Mouse (Mus musculus): Measurements from ENCODE around the gene Acss2.

The Acss2 gene

DNA sequence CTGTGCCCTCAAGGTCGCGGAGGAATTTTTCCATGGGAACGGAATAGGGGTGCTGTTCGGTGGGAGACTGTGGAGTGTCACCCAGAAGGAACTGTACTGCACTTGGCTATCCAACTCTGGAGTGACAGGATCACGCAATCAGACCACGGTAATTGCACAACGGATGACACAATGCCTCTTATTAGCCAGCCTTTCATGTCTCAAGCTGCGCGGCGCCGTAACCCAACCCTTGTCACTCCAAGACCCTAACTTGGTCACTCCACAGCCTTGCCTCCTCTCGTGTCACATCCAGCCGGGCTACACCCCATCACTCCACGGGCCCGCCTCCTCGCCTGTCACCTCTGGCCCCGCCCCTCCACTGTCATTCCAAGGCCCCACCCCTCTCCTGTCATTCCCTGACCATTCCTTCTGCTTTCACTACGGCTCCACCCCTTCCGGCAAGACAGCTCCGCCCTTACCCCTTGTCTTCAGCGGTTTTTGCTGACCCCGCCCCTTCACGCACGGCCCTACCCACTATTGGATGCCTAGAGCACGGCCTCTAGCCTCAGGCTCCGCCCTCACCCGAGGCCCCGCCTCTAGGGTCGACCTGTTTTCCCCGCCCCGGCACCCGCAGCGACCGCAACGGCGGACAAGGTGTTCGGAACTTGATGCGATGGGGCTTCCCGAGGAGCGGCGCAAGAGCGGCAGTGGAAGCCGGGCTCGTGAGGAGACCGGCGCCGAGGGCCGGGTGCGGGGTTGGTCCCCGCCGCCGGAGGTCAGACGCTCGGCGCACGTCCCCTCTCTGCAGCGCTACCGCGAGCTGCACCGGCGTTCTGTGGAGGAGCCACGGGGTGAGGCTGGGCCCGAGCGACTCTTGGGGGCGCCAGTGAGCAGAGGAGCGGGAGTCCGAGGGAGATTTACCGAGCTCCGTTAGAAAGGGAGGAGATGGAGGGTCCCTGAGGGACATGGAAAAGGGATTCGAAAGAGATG lies at the start of gene Acss2, which contains the start of gene Ggt7:
TSS of gene Acss2 (plus strand) at position 494 of the 969 bp plus-strand sequence.
TSS of gene Ggt7 (minus strand) at position 783 of the 969 bp plus-strand sequence.
- DNase-seq (ENCODE audit: low read depth, low spot score) = peak; percentile 96

DNA sequence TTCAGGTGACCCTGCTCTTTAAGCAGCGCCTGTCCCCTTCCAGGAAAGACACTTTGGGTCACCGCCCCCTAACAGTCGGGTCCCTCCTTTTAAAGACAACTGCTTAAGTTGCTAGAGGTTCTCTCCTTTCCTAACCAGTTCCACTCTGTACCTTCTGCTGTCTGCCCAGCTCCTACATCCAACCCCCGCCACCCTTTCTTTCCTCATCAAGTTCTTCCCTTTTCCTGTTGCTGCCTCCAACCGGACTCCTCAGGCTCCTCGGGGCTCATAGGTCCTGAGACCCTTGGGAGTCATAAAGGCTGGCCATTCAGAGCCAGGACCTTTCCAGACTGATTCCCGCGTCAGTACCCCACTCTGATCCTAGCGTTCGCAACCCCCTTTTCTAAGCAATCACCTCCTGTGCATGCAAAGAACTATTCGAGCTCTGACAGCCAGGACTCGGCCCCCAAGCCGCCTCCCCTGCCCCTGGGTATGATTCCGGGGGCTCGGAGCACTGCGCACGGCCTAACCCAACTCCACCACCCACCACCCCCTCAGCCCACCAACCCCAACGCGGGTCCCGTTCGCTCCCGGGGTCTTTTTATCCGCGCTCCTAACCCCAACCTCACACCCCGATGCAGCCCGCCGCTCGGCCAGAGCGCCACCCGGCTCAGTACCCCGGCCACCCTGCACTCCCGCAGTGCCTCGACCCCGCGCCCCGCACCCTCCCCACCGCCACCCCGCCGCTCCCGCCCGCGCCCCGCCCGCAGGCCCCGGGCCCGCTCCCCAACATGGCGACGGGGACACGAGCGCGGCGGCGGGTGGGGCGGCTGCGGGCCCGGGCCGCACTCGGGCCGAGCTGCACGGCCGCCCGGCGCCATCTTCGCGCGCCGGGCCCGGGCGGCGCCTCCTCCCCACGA lies 44.8 kb upstream of the Acss2 start:
- no peak for DNase-seq (ENCODE audit: low read depth, low spot score)

DNA sequence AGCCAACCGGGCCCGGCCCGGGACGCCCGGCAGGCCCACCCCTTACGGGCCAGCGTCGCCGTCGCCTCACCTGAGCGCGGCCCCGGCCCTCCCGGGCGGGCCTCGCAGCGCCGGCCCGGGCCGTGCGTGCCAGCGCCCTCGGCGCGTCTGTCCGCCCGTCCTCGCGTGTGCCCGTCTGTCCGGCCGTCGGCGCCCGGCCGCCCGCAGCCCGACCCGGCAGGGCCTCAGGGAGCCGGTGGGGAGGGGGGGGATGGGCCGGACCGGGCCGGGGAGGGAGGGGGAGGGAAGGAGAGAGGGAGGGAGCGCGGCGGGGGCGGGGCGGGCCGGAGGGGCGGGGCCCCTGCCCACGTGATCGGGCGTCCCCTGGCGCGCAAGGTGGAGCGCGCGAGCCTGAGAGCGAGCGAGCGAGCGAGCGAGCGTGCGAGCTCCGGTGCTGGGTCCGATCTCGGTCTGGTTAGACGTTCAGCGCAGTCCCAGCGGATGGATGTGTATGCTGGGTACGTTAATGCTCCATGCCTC lies 44.1 kb upstream of the Acss2 start, which contains the start of gene Ncoa6:
TSS of gene Ncoa6 (minus strand) at position 325 of the 519 bp plus-strand sequence.
- DNase-seq (ENCODE audit: low read depth, low spot score) = peak; percentile 72

DNA sequence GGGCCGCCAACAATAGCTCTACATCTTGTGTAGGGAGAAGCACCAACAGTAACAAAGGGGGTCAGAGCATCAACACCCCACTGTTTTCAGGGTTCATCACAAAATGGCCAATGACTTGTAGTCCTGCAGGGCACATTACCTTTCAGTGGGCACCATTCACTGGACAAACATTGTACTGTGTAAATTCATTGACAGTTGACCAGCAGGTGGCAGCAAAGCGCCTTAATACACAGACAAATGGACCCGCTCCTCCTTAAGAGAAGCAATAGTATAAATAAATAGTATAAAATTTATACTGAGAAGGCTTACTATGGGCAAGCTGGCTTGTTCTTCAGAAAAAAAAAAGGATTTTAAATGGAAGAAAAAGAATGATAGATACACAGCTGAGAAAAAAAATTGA lies 35.7 kb upstream of the Acss2 start:
- peak; percentile 60 for DNase-seq (ENCODE audit: low read depth, low spot score)

DNA sequence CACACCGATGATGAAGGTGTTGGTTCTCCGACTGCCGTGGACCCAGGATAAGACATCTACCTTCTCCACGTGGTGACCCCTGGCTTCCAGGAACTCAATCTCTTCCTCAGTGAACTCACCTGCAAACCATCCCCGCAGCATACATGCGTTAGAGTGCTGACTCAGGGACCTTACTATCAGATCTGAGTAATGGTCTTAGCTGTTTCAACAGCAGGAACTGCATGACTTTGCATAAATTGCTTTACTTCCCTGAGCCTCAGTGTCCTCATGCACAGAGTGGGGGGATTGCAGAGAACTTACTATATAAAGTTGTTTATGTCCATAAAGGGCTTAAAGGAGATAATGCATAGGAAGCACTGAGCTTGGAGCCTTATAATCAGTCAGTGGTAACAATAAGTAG lies 26.8 kb upstream of the Acss2 start:
- DNase-seq (ENCODE audit: low read depth, low spot score) = no peak

DNA sequence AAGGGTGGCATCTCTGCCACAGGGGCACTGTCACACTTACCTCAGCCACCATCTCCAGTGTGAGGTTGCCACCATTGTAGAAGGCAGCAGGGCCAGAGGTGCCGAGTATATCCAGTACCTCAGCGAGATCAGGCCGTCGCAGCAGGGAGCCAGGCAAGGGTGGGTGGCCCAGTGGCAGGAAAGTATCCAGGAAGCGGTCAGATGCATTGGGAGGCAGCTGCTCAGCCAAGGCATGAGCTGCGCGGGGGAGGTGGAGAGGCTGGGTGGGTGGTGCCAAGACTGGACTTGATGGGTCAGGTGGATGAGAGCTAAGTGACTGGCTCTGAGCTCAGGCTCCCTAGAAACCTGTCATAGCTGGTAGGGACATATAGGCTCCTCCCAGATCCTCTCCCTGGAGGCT lies 15.2 kb upstream of the Acss2 start:
- DNase-seq (ENCODE audit: low read depth, low spot score) = no peak

DNA sequence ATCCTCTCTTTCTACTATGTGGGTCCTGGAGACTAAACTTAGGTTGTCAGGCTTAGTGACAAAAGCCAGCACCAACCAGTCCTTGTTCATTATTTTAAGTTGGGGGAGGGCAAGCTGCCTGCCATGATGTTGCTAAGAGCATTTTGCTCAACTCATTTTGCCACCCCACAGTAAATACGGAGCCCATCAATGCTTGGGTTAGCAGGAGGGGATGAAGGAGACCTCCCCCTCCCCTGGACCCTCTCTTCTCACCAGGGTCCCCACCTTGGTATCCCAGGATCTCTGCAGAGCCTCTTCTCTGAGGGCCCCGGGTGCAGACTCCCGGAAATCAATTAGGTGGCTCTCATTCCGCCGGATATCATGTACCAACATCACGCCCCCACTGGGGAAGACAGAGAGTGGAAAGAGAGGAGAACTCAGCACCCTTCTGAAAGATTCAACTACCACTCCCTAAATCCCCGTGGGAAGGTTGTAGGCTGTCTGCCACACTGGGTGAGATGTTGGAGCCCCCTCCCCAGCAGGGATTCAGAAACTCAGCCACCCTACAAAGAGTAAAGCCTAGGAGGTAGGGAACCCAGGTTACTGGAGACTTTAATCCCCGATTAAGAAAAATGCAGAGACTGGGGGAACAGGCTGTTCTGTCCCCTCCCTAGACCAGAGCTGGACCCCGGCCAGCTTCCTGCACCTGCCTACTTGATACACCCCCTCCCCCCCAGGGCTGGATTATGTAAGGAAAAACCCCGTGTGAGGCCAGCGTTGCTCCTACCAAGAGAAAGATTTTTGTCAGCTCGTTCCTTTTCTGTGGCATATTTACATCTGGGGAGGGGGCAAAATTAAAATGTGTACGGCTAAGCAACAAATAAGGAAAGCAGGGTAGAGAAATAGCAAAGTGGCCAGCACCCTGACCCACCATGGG lies 13.1 kb upstream of the Acss2 start:
- no peak for DNase-seq (ENCODE audit: low read depth, low spot score)

DNA sequence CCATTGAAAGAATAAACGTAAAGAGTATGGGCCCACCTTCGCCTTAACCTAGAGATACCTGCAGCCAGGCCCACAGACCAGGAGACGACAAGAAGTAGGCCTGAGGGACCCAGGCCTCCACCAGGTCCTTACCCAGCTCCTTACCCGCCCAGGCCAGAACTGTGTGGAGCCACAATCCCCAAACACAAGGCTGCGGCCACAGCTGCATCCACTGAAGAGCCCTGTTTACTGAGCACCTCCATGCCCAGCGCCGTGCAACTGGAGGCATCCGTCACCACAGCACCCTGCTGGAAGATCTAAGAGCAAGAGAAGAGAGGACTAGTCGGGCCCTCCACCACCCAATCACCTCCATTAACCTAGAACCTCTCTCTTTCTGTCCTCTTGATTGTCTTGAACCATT lies 11.9 kb upstream of the Acss2 start:
- DNase-seq (ENCODE audit: low read depth, low spot score) = no peak

DNA sequence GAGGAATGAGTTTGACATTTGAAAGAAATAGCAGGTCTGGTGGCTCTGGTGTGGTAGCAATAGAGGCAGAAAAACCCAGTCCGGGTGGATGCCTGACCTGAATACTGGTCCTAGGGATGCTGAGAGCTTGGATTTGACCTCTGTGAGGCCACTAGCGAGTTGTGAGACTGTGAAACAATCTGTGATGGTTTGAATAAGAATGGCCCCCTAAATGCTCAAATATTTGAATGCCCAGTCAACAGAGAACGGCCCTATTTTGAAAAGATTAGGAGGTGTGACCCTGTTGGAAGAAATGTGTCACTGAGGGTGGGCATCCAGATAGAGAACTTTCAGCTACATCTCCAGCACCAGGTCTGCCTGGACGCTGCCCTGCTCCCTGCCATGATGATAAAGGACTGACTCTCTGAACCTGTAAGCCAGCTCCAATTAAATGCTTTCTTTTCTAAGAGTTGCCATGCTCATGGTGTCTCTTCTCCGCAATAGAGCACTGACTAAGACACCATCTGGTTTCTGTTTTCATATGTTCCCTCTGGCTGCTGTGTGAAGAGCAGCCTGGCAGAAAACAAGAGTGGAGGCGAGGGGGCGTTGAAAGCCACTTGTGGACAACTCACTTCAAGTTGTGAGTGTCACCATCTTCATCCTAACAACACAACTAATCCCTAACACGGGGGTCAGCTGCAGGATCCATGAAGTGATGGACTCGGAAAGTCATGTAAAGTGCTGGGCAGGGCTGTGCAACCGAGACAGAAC lies 9.9 kb upstream of the Acss2 start:
- DNase-seq (ENCODE audit: low read depth, low spot score) = no peak

DNA sequence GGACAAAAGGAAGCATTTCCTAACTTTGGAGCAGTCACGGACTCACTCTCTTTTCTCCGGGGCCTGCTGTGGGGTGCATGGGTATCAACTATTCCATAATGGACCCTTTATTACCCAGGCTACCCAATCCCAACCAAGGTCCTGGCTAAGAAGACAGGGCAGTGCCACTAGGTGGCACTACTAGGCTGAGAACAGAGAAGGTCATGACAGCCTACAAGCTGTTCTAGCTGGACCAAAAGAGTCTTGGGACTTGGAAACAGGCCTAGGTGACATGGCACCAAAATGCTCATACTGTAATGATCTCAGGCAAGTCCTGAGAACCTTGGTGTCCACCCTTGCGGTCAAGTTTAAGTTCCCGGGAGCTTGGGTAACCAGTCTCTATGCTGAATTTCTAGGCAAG lies 5.3 kb upstream of the Acss2 start:
- no peak for DNase-seq (ENCODE audit: low read depth, low spot score)

DNA sequence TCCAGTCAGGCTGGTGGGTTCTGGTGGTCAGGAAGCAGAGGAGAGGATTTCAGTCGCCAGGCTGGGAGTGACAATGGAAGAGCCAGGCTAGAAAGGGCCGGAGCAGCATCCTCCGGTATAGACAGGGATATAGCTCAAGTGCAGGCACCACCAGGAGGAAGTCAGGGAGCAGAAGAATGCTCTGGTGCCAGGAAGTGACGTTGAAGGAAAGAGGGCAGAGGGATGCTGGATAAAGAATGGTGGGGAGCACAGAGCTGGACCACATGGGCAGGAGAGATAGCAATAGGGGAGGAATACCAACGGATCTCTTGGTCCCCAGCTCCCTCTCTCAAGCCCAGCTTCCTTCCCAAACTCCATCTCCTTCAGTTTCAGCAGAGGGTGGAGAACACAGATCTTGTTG lies 4.2 kb upstream of the Acss2 start:
- DNase-seq (ENCODE audit: low read depth, low spot score) = no peak

DNA sequence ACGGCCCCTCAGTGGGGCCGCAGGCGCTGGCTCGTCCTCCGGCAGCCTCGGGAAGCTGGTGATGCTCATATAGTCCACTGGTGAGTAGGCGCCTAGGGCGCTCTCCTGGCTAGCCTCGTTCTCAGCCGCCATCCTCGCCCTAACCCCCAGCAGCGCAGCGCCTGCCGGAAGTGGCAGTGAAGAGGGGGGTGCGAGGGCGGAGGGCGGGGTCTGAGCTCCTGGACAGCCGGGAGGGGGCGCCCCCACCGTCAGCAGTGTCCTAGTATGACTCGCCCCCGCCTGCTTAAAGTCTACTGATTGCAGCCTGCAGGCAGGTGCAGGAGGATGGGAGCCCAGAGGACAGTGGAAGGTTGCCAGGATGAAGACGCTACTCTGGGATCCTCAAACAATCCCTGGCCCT lies 3.1 kb upstream of the Acss2 start:
- DNase-seq (ENCODE audit: low read depth, low spot score) = peak; percentile 77

DNA sequence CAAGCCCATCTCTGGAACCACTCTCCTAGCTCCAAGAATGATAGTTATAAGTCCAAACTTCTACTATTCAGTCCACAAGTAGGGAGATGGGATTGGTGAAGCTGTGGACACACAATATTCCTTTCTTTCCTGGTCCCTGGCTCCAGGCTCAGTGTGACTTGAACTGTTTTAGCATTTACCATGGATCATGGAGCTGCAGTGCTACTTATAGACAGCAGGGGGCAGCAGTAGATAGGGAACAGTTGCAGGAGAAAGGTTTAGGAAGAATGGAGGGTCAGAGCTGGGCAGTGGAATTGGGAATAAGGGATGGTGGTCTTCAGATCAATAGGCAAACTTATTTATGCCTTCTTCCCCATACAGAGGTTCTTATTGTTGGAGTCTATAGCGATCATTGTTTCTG lies 1.8 kb upstream of the Acss2 start:
- DNase-seq (ENCODE audit: low read depth, low spot score) = peak; percentile 66

DNA sequence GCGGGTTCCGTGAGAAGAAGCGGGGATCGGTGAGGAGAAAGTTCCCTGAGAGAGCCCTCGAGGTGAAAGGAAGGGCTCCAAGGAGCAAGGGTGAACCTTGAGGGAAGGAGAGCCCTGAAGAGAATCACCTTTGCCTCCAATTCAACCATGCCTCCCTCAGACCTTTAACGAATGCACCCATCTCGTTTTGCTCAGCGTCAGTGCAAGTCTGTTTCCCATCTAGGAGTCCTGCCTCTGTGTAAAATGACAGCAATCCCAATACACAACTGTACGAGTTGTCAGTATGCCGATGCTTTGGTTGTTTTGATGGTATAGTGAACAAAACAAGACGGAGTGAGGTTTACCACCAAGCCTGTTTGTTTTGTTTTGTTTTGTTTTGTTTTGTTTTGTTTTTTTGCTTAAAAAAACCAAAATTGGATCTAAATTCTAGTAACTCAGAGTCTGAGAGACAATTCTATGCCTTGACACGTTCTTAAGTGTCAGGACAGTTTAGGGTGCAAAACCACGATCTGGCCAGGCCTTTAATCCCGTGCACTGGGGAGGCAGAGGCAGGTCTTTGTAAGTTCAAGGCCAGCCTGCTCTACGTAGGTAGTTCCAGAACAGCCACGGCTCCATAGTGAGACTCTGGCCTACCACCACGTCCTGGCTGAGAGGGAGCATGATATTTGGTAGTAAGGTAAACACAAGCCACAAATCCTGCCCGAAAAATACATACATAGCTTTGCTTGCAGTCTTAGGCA lies 953 bp downstream of the Acss2 start:
- no peak for DNase-seq (ENCODE audit: low read depth, low spot score)

DNA sequence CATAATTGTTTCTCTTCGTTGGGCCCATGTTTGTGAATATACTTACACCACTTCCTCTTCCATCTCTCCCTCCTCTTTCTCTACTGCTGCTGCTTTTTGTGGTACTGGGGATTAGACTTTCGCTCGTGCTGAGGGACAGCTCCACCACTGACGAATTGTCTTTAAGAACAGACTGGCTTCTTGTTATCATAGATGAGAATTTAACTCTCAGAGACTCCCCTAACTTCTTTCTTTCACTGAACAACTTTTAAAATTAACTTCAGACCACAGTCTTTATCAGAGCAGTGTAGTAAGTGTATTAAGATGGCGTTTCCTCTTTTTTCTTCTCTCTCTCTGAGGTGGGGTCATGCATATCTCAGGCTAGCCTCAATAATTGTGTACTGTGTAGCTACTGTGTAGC lies 6.0 kb downstream of the Acss2 start:
- DNase-seq (ENCODE audit: low read depth, low spot score) = no peak

DNA sequence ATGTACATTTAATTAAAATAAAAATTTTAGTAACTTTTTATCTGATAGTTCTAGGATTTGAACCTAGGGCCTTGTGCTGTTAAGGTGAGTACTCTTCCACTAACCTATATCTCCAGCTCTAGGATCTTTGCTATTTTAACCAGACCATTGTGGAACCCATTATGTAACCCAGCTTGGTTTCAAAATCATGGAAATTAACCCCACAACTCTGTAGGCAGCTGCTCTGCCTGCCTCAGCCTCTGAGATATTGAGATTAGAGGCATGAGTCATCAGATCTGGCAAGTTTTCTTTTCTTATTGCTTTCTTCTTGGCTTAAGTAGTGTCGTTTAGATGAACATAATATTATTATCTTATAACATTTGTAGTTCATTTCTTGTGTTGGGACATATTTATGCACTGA lies 6.6 kb downstream of the Acss2 start:
- DNase-seq (ENCODE audit: low read depth, low spot score) = no peak

DNA sequence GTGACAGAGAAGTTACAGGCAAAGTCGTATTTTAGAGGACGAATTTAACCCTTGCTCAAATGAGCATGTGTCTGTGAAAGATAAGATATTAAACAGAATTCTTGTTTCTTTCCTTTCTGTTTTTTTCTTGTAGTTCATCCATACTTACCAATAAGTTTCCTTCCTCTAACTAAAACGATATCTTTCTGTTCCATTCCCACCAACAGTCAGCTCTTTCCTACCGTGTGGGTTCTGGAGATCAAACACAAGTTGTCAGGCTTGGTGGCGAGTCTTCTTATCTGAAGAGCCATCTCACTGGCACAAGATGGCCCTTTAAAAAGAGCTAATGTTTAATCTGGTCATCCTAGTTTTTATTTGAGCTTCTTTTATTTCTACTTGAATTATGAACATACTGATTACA lies 9.6 kb downstream of the Acss2 start:
- no peak for DNase-seq (ENCODE audit: low read depth, low spot score)

DNA sequence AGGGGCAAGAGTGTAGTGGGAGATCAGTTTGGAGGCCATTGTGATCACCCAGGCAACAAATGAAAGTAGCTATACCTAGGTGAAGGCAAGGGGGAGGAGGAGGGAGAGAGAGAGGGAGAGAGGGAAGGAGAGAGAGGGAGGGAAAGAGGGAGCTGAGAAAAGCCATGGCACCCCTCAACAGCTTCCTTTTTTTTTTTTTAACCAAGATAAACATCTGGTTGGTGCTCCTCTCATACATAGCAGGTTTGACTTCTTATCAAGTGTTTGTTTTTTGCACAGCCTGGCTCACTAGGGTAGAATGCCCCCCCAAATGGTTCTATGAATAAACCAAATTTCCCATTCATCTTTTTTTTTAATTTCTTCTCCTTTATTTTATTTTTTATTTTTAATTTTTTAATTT lies 18.5 kb downstream of the Acss2 start:
- no peak for DNase-seq (ENCODE audit: low read depth, low spot score)

DNA sequence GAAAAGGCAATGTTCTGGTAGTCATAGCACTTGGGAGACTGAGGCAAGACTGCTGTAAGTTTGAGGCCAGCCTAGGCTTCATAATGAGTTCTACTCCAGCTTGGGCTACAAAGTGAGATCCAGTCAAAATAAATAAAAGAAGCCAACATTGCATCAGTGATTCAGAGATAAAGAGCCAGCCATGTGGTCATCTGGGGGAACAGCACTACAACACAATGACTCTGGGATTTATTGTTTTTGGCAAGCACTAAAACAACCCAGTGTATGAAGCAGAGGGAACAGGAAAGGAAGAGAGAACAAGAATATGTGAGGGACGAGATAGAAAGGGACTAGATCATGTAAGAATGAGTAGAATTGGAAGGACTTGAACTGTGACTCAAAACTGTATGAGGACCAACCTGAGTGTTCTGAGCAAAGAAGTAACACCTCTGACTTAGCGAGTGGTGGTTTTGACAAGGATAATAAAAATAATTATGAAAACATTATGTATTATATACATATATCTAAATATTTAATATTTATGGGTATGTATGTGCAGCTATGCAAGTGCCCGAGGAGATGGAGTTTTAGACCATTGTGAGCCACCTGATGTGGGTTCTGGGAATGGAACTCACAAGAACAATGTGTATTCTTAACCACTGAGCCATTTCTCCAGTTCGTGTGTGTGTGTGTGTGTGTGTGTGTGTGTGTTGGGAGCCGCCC lies 20.2 kb downstream of the Acss2 start:
- no peak for DNase-seq (ENCODE audit: low read depth, low spot score)
